ENCODE assay signal across 8 mouse cellular contexts in genomic region chr2:34869680-34870079, GRCm38 (mm10). TPM values are rescaled to one million over a fixed set of nuclear protein-coding genes. Genes with fewer than 3 reads are reported as not detected.
DNase-seq lines count a peak whose midpoint lies in the region; ATAC-seq and TF ChIP-seq lines count a peak whose summit lies in the region.

No protein-coding gene starts in this region.

- ATAC-seq in lung, embryonic 15.5 days (ENCODE audit: borderline replicate concordance, extremely low read depth, low FRiP score, low TSS enrichment): no peak
- no peak for ATAC-seq in heart, postnatal 0 days (ENCODE audit: insufficient read depth, low read depth)

- 27% methylated on average over 5 of the region's 5 CpGs for WGBS in lung, embryonic 15.5 days
- 35% methylated on average over 5 of the region's 5 CpGs for WGBS in heart, postnatal 0 days
- 0% methylated on average over 5 of the region's 5 CpGs for WGBS in macrophage (ENCODE audit: missing documents)

- H3K9me3 ChIP-seq in lung, embryonic 15.5 days: no peaks in the 10 kb centered on the region
- no peaks in the 10 kb centered on the region for H3K9me3 ChIP-seq in heart, postnatal 0 days (replicated peaks; ENCODE audit: control insufficient read depth, low read length)

- peak overlapping the region; percentile 64 for H3K4me2 ChIP-seq in lung, embryonic 15.5 days
- peak overlapping the region; percentile 87 for H3K4me2 ChIP-seq in heart, postnatal 0 days (ENCODE audit: low read depth, low read length)

- H3K9ac ChIP-seq in lung, embryonic 15.5 days: peak overlapping the region; percentile 36
- peak overlapping the region; percentile 96; the same call in 1 of the 2 replicates for H3K9ac ChIP-seq in heart, postnatal 0 days (replicated peaks; ENCODE audit: low read depth, low read length)

- no peak for DNase-seq in lung, postnatal 36 days
- peak; percentile 37 for DNase-seq in c-Kit-positive CD71-negative TER-119-negative erythroid progenitor cells, embryonic 14.5 days (ENCODE audit: low read depth)
- DNase-seq in heart, postnatal 0 days (ENCODE audit: low spot score): no peak
- DNase-seq in gastrocnemius, postnatal 36 days: no peak
- no peak for DNase-seq in right cerebral cortex, adult 18-20 months
- DNase-seq in urinary bladder, adult 2 months (ENCODE audit: low spot score): no peak

- H3K27me3 ChIP-seq in lung, embryonic 15.5 days: peaks cover 14% of the 10 kb centered on the region; the same call in 1 of the 2 replicates
- no peaks in the 10 kb centered on the region for H3K27me3 ChIP-seq in heart, postnatal 0 days (ENCODE audit: control insufficient read depth, insufficient read depth, low read length)

- H3K4me1 ChIP-seq in lung, embryonic 15.5 days: peaks cover 32% of the 10 kb centered on the region
- peaks cover 15% of the 10 kb centered on the region for H3K4me1 ChIP-seq in heart, postnatal 0 days (ENCODE audit: control insufficient read depth, insufficient read depth)

- no peak for TF ChIP-seq EP300 in heart, postnatal 0 days (IDR thresholded peaks at IDR 0.05; ENCODE audit: low read depth)

- H3K27ac ChIP-seq in lung, embryonic 15.5 days: no peak overlapping the region
- no peak overlapping the region for H3K27ac ChIP-seq in heart, postnatal 0 days (ENCODE audit: low read depth)
- peak overlapping the region; percentile 80 for H3K27ac ChIP-seq in macrophage

- intact Hi-C loops in gastrocnemius, postnatal 36 days (cut with DNase I): loop anchor here (5.0 kb wide), 2 partner anchors 42 to 103 kb away; partner anchors contain the start of gene Fbxw2

- no peak for TF ChIP-seq CTCF in heart, postnatal 0 days (IDR thresholded peaks at IDR 0.05; ENCODE audit: low read depth)

- H3K36me3 ChIP-seq in lung, embryonic 15.5 days: peaks cover 14% of the 10 kb centered on the region
- peaks cover 23% of the 10 kb centered on the region for H3K36me3 ChIP-seq in heart, postnatal 0 days (replicated peaks; ENCODE audit: control insufficient read depth, insufficient read depth, low read length)
- peaks cover 11% of the 10 kb centered on the region for H3K36me3 ChIP-seq in macrophage (ENCODE audit: inconsistent target)

- peak overlapping the region; percentile 94 for H3K4me3 ChIP-seq in lung, embryonic 15.5 days
- peak overlapping the region; percentile 98 for H3K4me3 ChIP-seq in heart, postnatal 0 days (ENCODE audit: low read depth, low read length)
- peak overlapping the region; percentile 94 for H3K4me3 ChIP-seq in macrophage (ENCODE audit: inconsistent target)

- H3K79me2 ChIP-seq in macrophage (ENCODE audit: inconsistent target): peaks cover 54% of the 10 kb centered on the region

RNA-seq across cellular contexts. Expression of gene Cutal, which starts 4.5 kb away (rescaled TPM):
- polyA plus RNA-seq in lung, embryonic 15.5 days (2015; fragmentation: Nextera tagmentation; extraction: Ambion mirVana): 0.63 and 0.75 TPM in 2 replicates
- 0.19 TPM in 1 of 2 replicates, not detected in the other for total RNA-seq in heart, postnatal 0 days (2014; rRNA removed; ENCODE audit: low replicate concordance)
- polyA plus RNA-seq in heart, postnatal 0 days (2015; fragmentation: Nextera tagmentation; extraction: Ambion mirVana): 0.25 and 0.32 TPM in 2 replicates
- not detected for total RNA-seq in macrophage (2018; cell fraction: chromatin; rRNA removed)
- total RNA-seq in macrophage (2018; cell fraction: cytosol; rRNA removed): not detected
- total RNA-seq in macrophage (2018; cell fraction: nucleus; rRNA removed): not detected
- polyA plus RNA-seq in macrophage (2018): not detected in 3 replicates
- total RNA-seq in gastrocnemius, postnatal 36 days (2021): under 1 TPM in 1 of 2 experiments, not detected in 1; 0.39 TPM
- polyA plus RNA-seq in urinary bladder, adult 2 months (2012; rRNA removed): 1.9 and 3.0 TPM in 2 replicates

RNA-seq across cellular contexts. Expression of gene Psmd5, which starts 5.1 kb away (rescaled TPM):
- 110 TPM in 2 replicates for polyA plus RNA-seq in lung, embryonic 15.5 days (2015; fragmentation: Nextera tagmentation; extraction: Ambion mirVana)
- 16.5 and 28.6 TPM in 2 replicates for total RNA-seq in heart, postnatal 0 days (2014; rRNA removed; ENCODE audit: low replicate concordance)
- polyA plus RNA-seq in heart, postnatal 0 days (2015; fragmentation: Nextera tagmentation; extraction: Ambion mirVana): 37.2 and 37.9 TPM in 2 replicates
- 10 to 100 TPM in 12 of 26 experiments, 1 to 10 TPM in 14; 2.2 to 20.9 (median 9.6) TPM for total RNA-seq in macrophage (2018; cell fraction: chromatin; rRNA removed)
- 10 to 100 TPM in 25 of 26 experiments, 1 to 10 TPM in 1; 8.0 to 22.3 (median 14.0) TPM for total RNA-seq in macrophage (2018; cell fraction: cytosol; rRNA removed)
- 10 to 100 TPM in 10 of 26 experiments, 1 to 10 TPM in 16; 3.4 to 15.4 (median 8.7) TPM for total RNA-seq in macrophage (2018; cell fraction: nucleus; rRNA removed)
- polyA plus RNA-seq in macrophage (2018): 14.4 to 23.0 TPM (median 19.4 TPM) in 3 replicates
- total RNA-seq in gastrocnemius, postnatal 36 days (2021): 10 to 100 TPM in 1 of 2 experiments, 1 to 10 TPM in 1; 8.8 to 13.3 TPM
- polyA plus RNA-seq in urinary bladder, adult 2 months (2012; rRNA removed): 44.8 and 54.0 TPM in 2 replicates

RNA-seq across cellular contexts. Expression of gene Gm34653, which starts 36.9 kb away (rescaled TPM):
- polyA plus RNA-seq in lung, embryonic 15.5 days (2015; fragmentation: Nextera tagmentation; extraction: Ambion mirVana): not detected in 2 replicates
- total RNA-seq in heart, postnatal 0 days (2014; rRNA removed; ENCODE audit: low replicate concordance): not detected in 2 replicates
- polyA plus RNA-seq in heart, postnatal 0 days (2015; fragmentation: Nextera tagmentation; extraction: Ambion mirVana): not detected in 2 replicates
- total RNA-seq in macrophage (2018; cell fraction: chromatin; rRNA removed): not detected
- total RNA-seq in macrophage (2018; cell fraction: cytosol; rRNA removed): not detected
- not detected for total RNA-seq in macrophage (2018; cell fraction: nucleus; rRNA removed)
- not detected in 3 replicates for polyA plus RNA-seq in macrophage (2018)
- total RNA-seq in gastrocnemius, postnatal 36 days (2021): not detected
- 0.04 and 0.08 TPM in 2 replicates for polyA plus RNA-seq in urinary bladder, adult 2 months (2012; rRNA removed)

RNA-seq across cellular contexts. Expression of gene Fbxw2, which starts 43.6 kb away (rescaled TPM):
- polyA plus RNA-seq in lung, embryonic 15.5 days (2015; fragmentation: Nextera tagmentation; extraction: Ambion mirVana): 93.2 and 94.1 TPM in 2 replicates
- 73.8 and 75.8 TPM in 2 replicates for total RNA-seq in heart, postnatal 0 days (2014; rRNA removed; ENCODE audit: low replicate concordance)
- polyA plus RNA-seq in heart, postnatal 0 days (2015; fragmentation: Nextera tagmentation; extraction: Ambion mirVana): 51.9 and 52.3 TPM in 2 replicates
- 100 to 1,000 TPM in 18 of 26 experiments, 10 to 100 TPM in 8; 69.7 to 144 (median 110) TPM for total RNA-seq in macrophage (2018; cell fraction: chromatin; rRNA removed)
- total RNA-seq in macrophage (2018; cell fraction: cytosol; rRNA removed): 10 to 100 TPM; 42.0 to 57.8 (median 49.1) TPM
- total RNA-seq in macrophage (2018; cell fraction: nucleus; rRNA removed): 100 to 1,000 TPM in 5 of 26 experiments, 10 to 100 TPM in 21; 51.5 to 121 (median 74.2) TPM
- polyA plus RNA-seq in macrophage (2018): 50.4 to 70.6 TPM (median 53.7 TPM) in 3 replicates
- total RNA-seq in gastrocnemius, postnatal 36 days (2021): 10 to 100 TPM; 43.9 to 46.6 TPM
- 70.3 and 71.0 TPM in 2 replicates for polyA plus RNA-seq in urinary bladder, adult 2 months (2012; rRNA removed)

RNA-seq across cellular contexts. Expression of gene Phf19, which starts 44.1 kb away (rescaled TPM):
- polyA plus RNA-seq in lung, embryonic 15.5 days (2015; fragmentation: Nextera tagmentation; extraction: Ambion mirVana): 3.2 and 4.2 TPM in 2 replicates
- total RNA-seq in heart, postnatal 0 days (2014; rRNA removed; ENCODE audit: low replicate concordance): 2.4 and 5.7 TPM in 2 replicates
- polyA plus RNA-seq in heart, postnatal 0 days (2015; fragmentation: Nextera tagmentation; extraction: Ambion mirVana): 1.0 and 1.6 TPM in 2 replicates
- 10 to 100 TPM in 8 of 26 experiments, 1 to 10 TPM in 18; 2.5 to 22.3 (median 7.0) TPM for total RNA-seq in macrophage (2018; cell fraction: chromatin; rRNA removed)
- 1 to 10 TPM; 1.4 to 3.6 (median 2.5) TPM for total RNA-seq in macrophage (2018; cell fraction: cytosol; rRNA removed)
- 10 to 100 TPM in 1 of 26 experiments, 1 to 10 TPM in 25; 1.8 to 15.1 (median 3.8) TPM for total RNA-seq in macrophage (2018; cell fraction: nucleus; rRNA removed)
- polyA plus RNA-seq in macrophage (2018): 0.77 to 6.5 TPM (median 3.5 TPM) in 3 replicates
- under 1 TPM; 0.38 to 0.64 TPM for total RNA-seq in gastrocnemius, postnatal 36 days (2021)
- polyA plus RNA-seq in urinary bladder, adult 2 months (2012; rRNA removed): 4.5 and 4.7 TPM in 2 replicates
